Mouse (Mus musculus) midbrain, embryonic 12.5 days (tissue): ENCODE measurements around the gene Spag17. TPM values are rescaled to one million over a fixed set of nuclear protein-coding genes. Genes with fewer than 3 reads are reported as not detected.
A peak's percentile ranks its signal among the peaks of the same experiment; 100 is the strongest.

Experiments
- ATAC-seq: fragments of 200-750 bp; cut with Nextera tagmentation; 2 replicates; pipeline ENCODE4 v1.8.0; 2017; ENCODE audit warnings: low read depth, moderate TSS enrichment, moderate library complexity; ENCODE audit not compliant: low FRiP score
- H3K27ac ChIP-seq: fragments of 300-500 bp; sonication (generic); replicated peaks from 2 replicates; pipeline ENCODE4 v1.5.1; 2016; ENCODE audit warnings: mild to moderate bottlenecking
- H3K27me3 ChIP-seq: fragments of 300-500 bp; sonication (generic); 2 replicates; pipeline ENCODE4 v1.6.1; 2016; ENCODE audit warnings: mild to moderate bottlenecking
- H3K36me3 ChIP-seq: fragments of 300-500 bp; sonication (generic); 2 replicates; pipeline ENCODE4 v1.6.1; 2016
- H3K4me1 ChIP-seq: fragments of 300-500 bp; sonication (generic); 2 replicates; pipeline ENCODE4 v1.6.1; 2016
- H3K4me2 ChIP-seq: fragments of 300-500 bp; sonication (generic); replicated peaks from 2 replicates; pipeline ENCODE4 v1.6.1; 2016; ENCODE audit warnings: mild to moderate bottlenecking, moderate library complexity
- H3K4me3 ChIP-seq: fragments of 300-500 bp; sonication (generic); 2 replicates; pipeline ENCODE4 v1.5.1; 2016; ENCODE audit warnings: mild to moderate bottlenecking
- H3K9ac ChIP-seq: fragments of 300-500 bp; sonication (generic); replicated peaks from 2 replicates; pipeline ENCODE4 v1.6.1; 2016; ENCODE audit warnings: mild to moderate bottlenecking, moderate library complexity
- H3K9me3 ChIP-seq: fragments of 300-500 bp; sonication (generic); 2 replicates; pipeline ENCODE4 v1.6.1; 2016; ENCODE audit warnings: mild to moderate bottlenecking
- WGBS: fragments of 180-500 bp; shearing (Covaris S2); methylation state at CpG from one replicate; pipeline ENCODE4 v1.1.7; 2016; 5-methylcytosine and 5-hydroxymethylcytosine counted together
- polyA plus RNA-seq: library from polyadenylated mRNA; unstranded; fragments of >200 nt; fragmentation: Nextera tagmentation; extraction: Ambion mirVana; gene quantifications from 2 replicates; pipeline ENCODE4 v1.2.1, GENCODE M21; 2016

Spag17 gene
- polyA plus RNA-seq, 1 experiment from 2014 or later, result 0.41 TPM

GRCm38 (mm10) chr3:99913809-99914439 is 28.7 kb downstream of the Spag17 start:
- H3K4me2 ChIP-seq, result no peak overlapping the region
- no peaks in the 10 kb centered on the region for H3K9me3 ChIP-seq
- no peak for ATAC-seq
- H3K4me1 ChIP-seq, result no peaks in the 10 kb centered on the region
- H3K27me3 ChIP-seq, result no peaks in the 10 kb centered on the region
- no peak overlapping the region for H3K4me3 ChIP-seq
- no peak overlapping the region for H3K9ac ChIP-seq
- H3K27ac ChIP-seq, result no peak overlapping the region
- 91% methylated on average over 8 of the region's 8 CpGs for WGBS
- no peaks in the 10 kb centered on the region for H3K36me3 ChIP-seq

- no peak for ATAC-seq
- WGBS, result 91% methylated on average over 3 of the region's 3 CpGs
- no peak overlapping the region for H3K4me3 ChIP-seq
- no peaks in the 10 kb centered on the region for H3K4me1 ChIP-seq
- H3K9me3 ChIP-seq, result no peaks in the 10 kb centered on the region
- H3K27ac ChIP-seq, result no peak overlapping the region
- H3K27me3 ChIP-seq, result no peaks in the 10 kb centered on the region
- H3K9ac ChIP-seq, result no peak overlapping the region
- no peak overlapping the region for H3K4me2 ChIP-seq
- H3K36me3 ChIP-seq, result no peaks in the 10 kb centered on the region
Observed at GRCm38 (mm10) chr3:99922944-99923343, 37.7 kb downstream of the Spag17 start.

- Histone ChIP-seq H3K9ac (no peak overlapping the region), H3K4me2 (no peak overlapping the region), H3K36me3 (no peaks in the 10 kb centered on the region), H3K27ac (no peak overlapping the region), H3K27me3 (no peaks in the 10 kb centered on the region), H3K4me3 (no peak overlapping the region), H3K9me3 (no peaks in the 10 kb centered on the region), H3K4me1 (no peaks in the 10 kb centered on the region)
- 84% methylated on average over 12 of the region's 12 CpGs for WGBS
- no peak for ATAC-seq
Observed at GRCm38 (mm10) chr3:99930920-99931620, 45.9 kb downstream of the Spag17 start.

- H3K9me3 ChIP-seq, result no peaks in the 10 kb centered on the region
- WGBS, result 46% methylated on average over 1 of the region's 1 CpGs
- no peaks in the 10 kb centered on the region for H3K4me1 ChIP-seq
- no peak overlapping the region for H3K9ac ChIP-seq
- no peaks in the 10 kb centered on the region; the same call in 1 of the 2 replicates for H3K27me3 ChIP-seq
- no peak overlapping the region for H3K27ac ChIP-seq
- H3K36me3 ChIP-seq, result no peaks in the 10 kb centered on the region
- no peak overlapping the region for H3K4me3 ChIP-seq
- no peak for ATAC-seq
- H3K4me2 ChIP-seq, result no peak overlapping the region
Observed at GRCm38 (mm10) chr3:99936159-99936558, 51.0 kb downstream of the Spag17 start.

GRCm38 (mm10) chr3:99938611-99939286 is 53.5 kb downstream of the Spag17 start:
- no peak overlapping the region for H3K4me3 ChIP-seq
- 35% methylated on average over 8 of the region's 8 CpGs for WGBS
- H3K9ac ChIP-seq, result no peak overlapping the region
- no peak overlapping the region for H3K27ac ChIP-seq
- H3K4me2 ChIP-seq, result no peak overlapping the region
- ATAC-seq, result 0 out of 2 replicates have a peak, but pooled peaks have one; percentile 30
- H3K27me3 ChIP-seq, result no peaks in the 10 kb centered on the region; the same call in 1 of the 2 replicates
- no peaks in the 10 kb centered on the region for H3K36me3 ChIP-seq
- no peaks in the 10 kb centered on the region for H3K4me1 ChIP-seq
- no peaks in the 10 kb centered on the region for H3K9me3 ChIP-seq

- H3K9ac ChIP-seq, result no peak overlapping the region
- no peaks in the 10 kb centered on the region for H3K9me3 ChIP-seq
- no peak overlapping the region for H3K4me2 ChIP-seq
- ATAC-seq, result no peak
- H3K4me3 ChIP-seq, result no peak overlapping the region
- H3K27ac ChIP-seq, result no peak overlapping the region
- H3K4me1 ChIP-seq, result no peaks in the 10 kb centered on the region
- H3K27me3 ChIP-seq, result no peaks in the 10 kb centered on the region
- no peaks in the 10 kb centered on the region for H3K36me3 ChIP-seq
- WGBS, result 60% methylated on average over 2 of the region's 2 CpGs
Observed at GRCm38 (mm10) chr3:99945171-99945570, 60.0 kb downstream of the Spag17 start.

- Histone ChIP-seq H3K4me2 (no peak overlapping the region), H3K4me1 (no peaks in the 10 kb centered on the region), H3K27me3 (no peaks in the 10 kb centered on the region), H3K36me3 (no peaks in the 10 kb centered on the region), H3K4me3 (no peak overlapping the region), H3K9ac (no peak overlapping the region), H3K9me3 (no peaks in the 10 kb centered on the region), H3K27ac (no peak overlapping the region)
- WGBS, result 90% methylated on average over 9 of the region's 9 CpGs
- no peak for ATAC-seq
Observed at GRCm38 (mm10) chr3:99954039-99954602, 68.9 kb downstream of the Spag17 start.

GRCm38 (mm10) chr3:99956517-99956916 is 71.3 kb downstream of the Spag17 start:
- Histone ChIP-seq H3K9ac (no peak overlapping the region), H3K27ac (no peak overlapping the region), H3K36me3 (no peaks in the 10 kb centered on the region), H3K27me3 (no peaks in the 10 kb centered on the region), H3K4me1 (no peaks in the 10 kb centered on the region), H3K4me2 (no peak overlapping the region), H3K4me3 (no peak overlapping the region), H3K9me3 (no peaks in the 10 kb centered on the region)
- ATAC-seq, result no peak

GRCm38 (mm10) chr3:99959805-99960485 is 74.7 kb downstream of the Spag17 start:
- ATAC-seq, result no peak
- Histone ChIP-seq H3K4me1 (no peaks in the 10 kb centered on the region), H3K9ac (no peak overlapping the region), H3K4me2 (no peak overlapping the region), H3K9me3 (no peaks in the 10 kb centered on the region), H3K27ac (no peak overlapping the region), H3K36me3 (no peaks in the 10 kb centered on the region), H3K27me3 (no peaks in the 10 kb centered on the region), H3K4me3 (no peak overlapping the region)
- WGBS, result 67% methylated on average over 7 of the region's 7 CpGs

- ATAC-seq, result no peak
- Histone ChIP-seq H3K4me2 (no peak overlapping the region), H3K9me3 (no peaks in the 10 kb centered on the region), H3K4me1 (no peaks in the 10 kb centered on the region), H3K4me3 (no peak overlapping the region), H3K27me3 (no peaks in the 10 kb centered on the region), H3K36me3 (no peaks in the 10 kb centered on the region), H3K9ac (no peak overlapping the region), H3K27ac (no peak overlapping the region)
- 87% methylated on average over 6 of the region's 6 CpGs for WGBS
Observed at GRCm38 (mm10) chr3:99964345-99964744, 79.1 kb downstream of the Spag17 start.

GRCm38 (mm10) chr3:99965863-99966262 is 80.7 kb downstream of the Spag17 start:
- H3K9me3 ChIP-seq, result no peaks in the 10 kb centered on the region
- H3K4me1 ChIP-seq, result no peaks in the 10 kb centered on the region
- H3K4me2 ChIP-seq, result no peak overlapping the region
- WGBS, result 81% methylated on average over 4 of the region's 4 CpGs
- H3K36me3 ChIP-seq, result no peaks in the 10 kb centered on the region
- no peaks in the 10 kb centered on the region for H3K27me3 ChIP-seq
- no peak overlapping the region for H3K4me3 ChIP-seq
- H3K27ac ChIP-seq, result no peak overlapping the region
- no peak overlapping the region for H3K9ac ChIP-seq
- no peak for ATAC-seq

GRCm38 (mm10) chr3:99966285-99966684 is 81.1 kb downstream of the Spag17 start:
- H3K4me1 ChIP-seq, result no peaks in the 10 kb centered on the region
- 84% methylated on average over 2 of the region's 2 CpGs for WGBS
- H3K9ac ChIP-seq, result no peak overlapping the region
- H3K4me3 ChIP-seq, result no peak overlapping the region
- H3K9me3 ChIP-seq, result no peaks in the 10 kb centered on the region
- no peak overlapping the region for H3K27ac ChIP-seq
- H3K27me3 ChIP-seq, result no peaks in the 10 kb centered on the region
- no peaks in the 10 kb centered on the region for H3K36me3 ChIP-seq
- H3K4me2 ChIP-seq, result no peak overlapping the region
- no peak for ATAC-seq
